In the genomic region with DNA sequence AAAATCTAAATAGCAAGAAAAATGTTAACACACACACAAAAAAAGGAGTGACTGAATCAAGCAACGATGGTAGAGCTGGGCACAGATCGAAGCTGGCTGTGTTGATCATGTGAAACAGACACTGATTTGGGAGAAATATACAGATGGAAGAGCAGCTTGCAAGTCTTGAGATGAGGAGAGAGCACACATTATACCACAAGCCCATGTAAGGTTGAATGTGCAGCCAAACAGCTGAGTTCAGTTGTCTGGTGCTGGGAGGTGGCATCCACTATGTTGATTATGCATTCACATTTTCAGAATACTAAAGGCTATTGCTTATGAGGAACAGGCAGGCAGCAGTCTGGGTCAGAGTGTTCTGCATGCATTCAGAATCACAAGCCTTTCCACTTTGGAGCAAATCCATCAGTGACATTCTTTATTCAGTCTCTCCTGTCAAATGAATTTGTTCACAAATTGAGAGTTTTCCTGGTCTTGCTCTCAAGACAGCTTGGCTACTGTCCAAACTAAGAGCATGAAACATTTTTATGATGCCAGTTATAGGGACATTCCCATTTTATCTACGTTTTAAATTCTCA, we compare ENCODE assay signal across 15 mouse cellular contexts.
DNase-seq lines count a peak whose midpoint lies in the region; ATAC-seq lines count a peak whose summit lies in the region.
"Had no signal": no experiment of that assay in that cellular context is flagged by ENCODE, and none has a peak within 500 bp of the region (broad histone marks: within the 10 kb centered on the region; RNA-seq: fewer than 3 reads in every experiment).

No protein-coding gene starts in this region.

- peak; percentile 13 for DNase-seq in embryonic facial prominence, embryonic 14.5 days (ENCODE audit: low spot score)
- DNase-seq in embryonic facial prominence, embryonic 10.5 days (ENCODE audit: low spot score) = no peak
- peak; percentile 0 for DNase-seq in left cerebral cortex, adult 11 months (ENCODE audit: low spot score)
- DNase-seq in left cerebral cortex, adult 9 months (ENCODE audit: low spot score in 2 of 2) = no peak
- DNase-seq in brain, embryonic 18.5 days (ENCODE audit: low read depth, low spot score) = peak; percentile 77
- DNase-seq in layer of hippocampus, adult 9-11 months = peak; percentile 71
- no peak for DNase-seq in retina, embryonic 14.5 days (ENCODE audit: low spot score)
- DNase-seq: cerebellum, adult 18-20 months; kidney, adult 18-20 months; kidney, postnatal 14 days; lung, embryonic 14.5 days had no signal

- no peak overlapping the region for H3K4me3 ChIP-seq in embryonic facial prominence, embryonic 14.5 days (ENCODE audit: low read depth, low read length)
- no peak overlapping the region for H3K4me3 ChIP-seq in embryonic facial prominence, embryonic 10.5 days
- H3K4me3 ChIP-seq in heart, embryonic 12.5 days = no peak overlapping the region
- H3K4me3 ChIP-seq: midbrain, embryonic 15.5 days had no signal

- no peak overlapping the region for H3K4me2 ChIP-seq in embryonic facial prominence, embryonic 14.5 days (ENCODE audit: low read depth, low read length)
- H3K4me2 ChIP-seq in heart, embryonic 12.5 days = no peak overlapping the region
- H3K4me2 ChIP-seq: heart, embryonic 11.5 days; lung, embryonic 14.5 days; midbrain, embryonic 15.5 days had no signal

- no peak for ATAC-seq in embryonic facial prominence, embryonic 14.5 days (ENCODE audit: low read depth)
- ATAC-seq in heart, embryonic 12.5 days (ENCODE audit: insufficient number of reproducible peaks, low FRiP score) = no peak
- ATAC-seq: activated CD4-positive, CD25-positive, alpha-beta regulatory T cell, adult 4 months; midbrain, embryonic 15.5 days had no signal

- H3K27ac ChIP-seq in embryonic facial prominence, embryonic 14.5 days (replicated peaks; ENCODE audit: low read depth, low read length) = no peak overlapping the region
- H3K27ac ChIP-seq in embryonic facial prominence, embryonic 10.5 days (replicated peaks) = no peak overlapping the region
- H3K27ac ChIP-seq in heart, embryonic 12.5 days (ENCODE audit: poor library complexity, severe bottlenecking) = no peak overlapping the region
- H3K27ac ChIP-seq: midbrain, embryonic 15.5 days had no signal

- no peaks in the 10 kb centered on the region for H3K36me3 ChIP-seq in embryonic facial prominence, embryonic 14.5 days (ENCODE audit: control insufficient read depth, insufficient read depth, low read length)
- no peaks in the 10 kb centered on the region for H3K36me3 ChIP-seq in embryonic facial prominence, embryonic 10.5 days (replicated peaks)
- no peaks in the 10 kb centered on the region for H3K36me3 ChIP-seq in heart, embryonic 12.5 days
- H3K36me3 ChIP-seq: midbrain, embryonic 15.5 days had no signal

- H3K27me3 ChIP-seq in embryonic facial prominence, embryonic 14.5 days (replicated peaks; ENCODE audit: control insufficient read depth, insufficient read depth, low read length) = no peaks in the 10 kb centered on the region
- H3K27me3 ChIP-seq in embryonic facial prominence, embryonic 10.5 days (replicated peaks; ENCODE audit: low read depth, poor library complexity, severe bottlenecking) = no peaks in the 10 kb centered on the region
- no peaks in the 10 kb centered on the region for H3K27me3 ChIP-seq in heart, embryonic 12.5 days (replicated peaks)
- H3K27me3 ChIP-seq: midbrain, embryonic 15.5 days had no signal

- 70% methylated on average over 3 of the region's 3 CpGs for WGBS in embryonic facial prominence, embryonic 14.5 days
- 85% methylated on average over 3 of the region's 3 CpGs for WGBS in embryonic facial prominence, embryonic 10.5 days
- WGBS in heart, embryonic 12.5 days = 73% methylated on average over 3 of the region's 3 CpGs

- no peaks in the 10 kb centered on the region for H3K4me1 ChIP-seq in embryonic facial prominence, embryonic 14.5 days (ENCODE audit: control insufficient read depth, insufficient read depth, low read length)
- H3K4me1 ChIP-seq in embryonic facial prominence, embryonic 10.5 days = no peaks in the 10 kb centered on the region
- H3K4me1 ChIP-seq in heart, embryonic 12.5 days (replicated peaks) = no peaks in the 10 kb centered on the region
- H3K4me1 ChIP-seq: midbrain, embryonic 15.5 days had no signal

- no peaks in the 10 kb centered on the region for H3K9me3 ChIP-seq in embryonic facial prominence, embryonic 14.5 days (ENCODE audit: control insufficient read depth, low read length)
- no peaks in the 10 kb centered on the region for H3K9me3 ChIP-seq in embryonic facial prominence, embryonic 10.5 days
- peaks cover 3% of the 10 kb centered on the region; the same call in 1 of the 2 replicates for H3K9me3 ChIP-seq in heart, embryonic 12.5 days (replicated peaks)
- H3K9me3 ChIP-seq: midbrain, embryonic 15.5 days had no signal

- no peak overlapping the region for H3K9ac ChIP-seq in embryonic facial prominence, embryonic 14.5 days (ENCODE audit: low read depth, low read length)
- H3K9ac ChIP-seq in heart, embryonic 12.5 days = no peak overlapping the region
- H3K9ac ChIP-seq: lung, embryonic 14.5 days; midbrain, embryonic 15.5 days had no signal

Comparison
In these comparisons a context has a peak if more than half of its experiments do, and no peak if none do; other contexts are left out.
1. DNase-seq: peak in embryonic facial prominence, embryonic 14.5 days (single experiment), left cerebral cortex, adult 11 months (single experiment), brain, embryonic 18.5 days (single experiment) and layer of hippocampus, adult 9-11 months (single experiment); none in embryonic facial prominence, embryonic 10.5 days (single experiment), left cerebral cortex, adult 9 months (0 of 2) and retina, embryonic 14.5 days (single experiment).